Mouse (Mus musculus) fibroblast of lung, adult 2 months (primary cell): ENCODE results near the gene Trim46.
A peak's percentile ranks its signal among the peaks of the same experiment; 100 is the strongest.

Source experiments
- DNase-seq: peaks from one replicate; pipeline ENCODE4 v3.0.0-alpha.2; 2011; ENCODE audit warnings: low read depth

Trim46 gene

GRCm38 (mm10) chr3:89209731-89210130, 36.4 kb downstream of the Trim46 start:
- DNase-seq: no peak

DNA sequence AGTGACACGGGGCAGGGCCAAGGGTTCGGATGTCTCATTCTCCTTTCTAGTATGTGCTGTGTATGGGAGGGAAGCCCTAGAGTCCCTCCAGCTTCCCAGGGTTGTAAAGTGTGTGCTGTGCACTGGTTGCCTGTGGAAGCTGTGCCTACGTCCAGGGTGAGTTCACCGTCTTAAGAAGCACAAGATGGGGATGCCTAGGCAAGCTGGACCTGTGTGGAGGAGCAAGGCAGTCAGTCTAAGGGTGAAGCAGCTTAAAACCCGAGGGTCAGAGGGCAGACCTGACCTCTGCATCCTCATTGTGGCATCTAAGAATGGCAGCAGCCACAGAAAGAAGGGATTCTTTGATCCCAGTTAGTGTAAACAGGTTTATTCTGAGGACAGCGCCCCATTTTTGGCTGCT, 37.4 kb downstream of the Trim46 start:
- DNase-seq: no peak

- DNase-seq: no peak
Observed at GRCm38 (mm10) chr3:89208075-89208657, 37.9 kb downstream of the Trim46 start.

GRCm38 (mm10) chr3:89206695-89207094, 39.4 kb downstream of the Trim46 start:
- no peak for DNase-seq

- DNase-seq: no peak
Observed at GRCm38 (mm10) chr3:89206079-89206478, 40.0 kb downstream of the Trim46 start.

DNA sequence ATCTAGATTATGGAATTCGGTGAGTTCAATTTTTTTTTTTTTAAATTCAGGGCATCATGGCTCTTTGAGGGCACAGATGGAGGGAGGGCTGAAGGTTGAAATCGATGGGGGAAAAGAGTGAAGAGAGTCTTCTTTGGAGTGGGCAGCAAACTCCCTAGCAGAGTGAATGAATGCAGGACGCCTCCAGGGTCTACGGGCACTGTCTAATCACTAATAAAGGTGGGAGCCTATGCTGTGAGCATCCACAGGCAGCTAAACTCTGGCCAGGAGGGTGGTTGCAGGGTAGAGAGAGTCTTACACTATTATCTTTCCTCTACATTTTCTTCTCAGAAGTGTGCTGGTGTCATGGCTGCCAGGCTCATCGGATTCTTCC, 43.0 kb downstream of the Trim46 start:
- no peak for DNase-seq

DNA sequence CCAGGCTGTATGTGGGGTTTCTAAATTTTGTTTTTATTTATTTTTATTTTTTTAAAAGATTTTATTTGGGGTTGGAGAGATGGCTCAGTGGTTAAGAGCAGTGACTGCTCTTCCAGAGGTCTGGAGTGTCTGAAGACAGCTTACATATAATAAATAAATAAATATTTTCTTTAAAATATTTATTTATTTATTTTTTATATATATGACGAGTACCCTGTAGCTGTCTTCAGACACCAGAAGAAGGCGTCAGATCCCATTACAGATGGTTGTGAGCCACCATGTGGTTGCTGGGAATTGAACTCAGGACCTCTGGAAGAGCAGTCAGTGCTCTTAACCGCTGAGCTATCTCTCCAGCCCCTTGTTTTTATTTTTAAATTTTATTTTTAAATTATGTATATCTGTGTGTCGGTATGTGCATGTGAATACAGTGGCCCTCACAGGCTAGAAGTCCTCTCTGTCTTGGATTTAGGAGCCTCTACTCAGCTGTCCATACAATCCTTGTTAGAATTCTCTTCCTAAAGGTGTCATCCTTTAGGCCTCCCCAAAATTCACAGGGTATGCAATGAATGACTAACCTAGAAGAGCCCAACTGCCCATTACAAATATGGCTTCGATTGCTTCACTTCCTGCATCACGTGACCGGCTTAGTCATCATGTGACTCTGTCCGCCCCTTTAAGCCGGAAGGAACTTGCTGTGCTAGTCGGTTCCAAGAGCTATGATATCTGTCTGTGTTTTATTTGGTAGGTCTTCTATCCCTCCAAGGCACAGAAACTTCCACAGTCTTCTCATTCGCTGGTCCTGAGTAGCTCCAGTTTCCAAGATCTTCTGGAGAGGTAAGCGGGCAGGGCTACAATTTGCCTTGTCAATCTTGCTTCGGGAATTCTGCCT, 43.6 kb downstream of the Trim46 start, which contains the start of gene Gba:
Gene Gba, plus strand, starts transcription at position 676 of the 889 bp plus-strand sequence.
- DNase-seq: peak; percentile 90

DNA sequence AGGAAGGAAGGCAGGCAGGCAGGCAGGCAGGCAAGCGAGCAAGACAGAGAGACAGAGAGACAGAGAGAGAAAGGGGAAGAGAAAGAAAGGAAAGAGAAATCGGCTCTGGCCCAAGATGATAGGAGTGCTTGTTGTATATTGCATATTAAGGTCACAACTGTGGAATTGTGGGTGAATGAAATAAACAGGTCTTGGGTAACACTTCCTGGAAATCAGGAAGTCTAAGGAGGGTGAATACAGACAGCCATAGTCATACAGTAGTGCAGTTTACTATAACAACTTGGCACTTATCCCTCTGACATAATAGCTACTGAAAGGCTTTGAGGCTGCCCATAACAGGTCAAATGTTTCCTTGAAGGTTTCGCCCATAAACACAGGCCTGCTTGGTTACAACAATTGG, 46.3 kb downstream of the Trim46 start:
- no peak for DNase-seq

GRCm38 (mm10) chr3:89195979-89196877, 49.9 kb downstream of the Trim46 start:
- peak; percentile 74 for DNase-seq

DNA sequence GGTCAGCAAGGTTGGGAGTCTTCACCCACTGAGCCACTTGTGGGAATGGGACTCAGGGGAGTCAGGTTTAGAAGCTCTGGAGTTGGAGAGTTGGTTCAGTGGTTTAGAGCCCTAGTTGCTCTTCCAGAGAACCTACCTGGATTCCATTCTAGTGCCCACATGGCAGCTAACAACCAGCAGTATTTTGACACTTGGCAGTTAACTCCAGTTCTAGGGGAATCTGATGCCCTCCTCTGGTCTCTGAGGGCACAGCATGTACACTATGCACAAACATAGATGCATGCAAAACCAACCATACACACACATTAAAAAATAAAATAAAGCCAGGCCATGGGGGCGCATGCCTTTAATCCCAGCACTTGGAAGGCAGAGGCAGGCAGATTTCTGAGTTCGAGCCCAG, 52.3 kb downstream of the Trim46 start:
- no peak for DNase-seq

GRCm38 (mm10) chr3:89193351-89193750, 52.8 kb downstream of the Trim46 start:
- no peak for DNase-seq

DNA sequence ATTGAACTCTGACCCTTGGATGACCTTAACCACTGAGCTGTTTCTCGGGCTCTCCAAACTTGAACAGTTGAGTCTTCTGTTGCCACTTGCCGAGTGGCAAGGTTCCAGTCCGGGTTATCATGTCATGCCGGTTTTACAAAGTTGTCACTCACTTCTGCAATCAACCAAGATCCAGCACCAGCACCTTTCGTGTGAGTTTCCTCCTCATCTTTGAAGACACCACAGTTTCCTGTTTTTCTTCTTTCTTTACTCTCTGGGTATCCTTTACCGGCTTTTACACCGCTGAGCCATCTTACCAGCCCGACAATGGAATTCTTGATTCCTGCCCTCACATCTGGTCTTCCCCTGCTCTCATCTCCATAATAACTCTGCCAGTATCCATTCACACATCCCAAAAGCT, 55.7 kb downstream of the Trim46 start:
- no peak for DNase-seq

GRCm38 (mm10) chr3:89188478-89188875, 57.6 kb downstream of the Trim46 start:
- DNase-seq: no peak

DNA sequence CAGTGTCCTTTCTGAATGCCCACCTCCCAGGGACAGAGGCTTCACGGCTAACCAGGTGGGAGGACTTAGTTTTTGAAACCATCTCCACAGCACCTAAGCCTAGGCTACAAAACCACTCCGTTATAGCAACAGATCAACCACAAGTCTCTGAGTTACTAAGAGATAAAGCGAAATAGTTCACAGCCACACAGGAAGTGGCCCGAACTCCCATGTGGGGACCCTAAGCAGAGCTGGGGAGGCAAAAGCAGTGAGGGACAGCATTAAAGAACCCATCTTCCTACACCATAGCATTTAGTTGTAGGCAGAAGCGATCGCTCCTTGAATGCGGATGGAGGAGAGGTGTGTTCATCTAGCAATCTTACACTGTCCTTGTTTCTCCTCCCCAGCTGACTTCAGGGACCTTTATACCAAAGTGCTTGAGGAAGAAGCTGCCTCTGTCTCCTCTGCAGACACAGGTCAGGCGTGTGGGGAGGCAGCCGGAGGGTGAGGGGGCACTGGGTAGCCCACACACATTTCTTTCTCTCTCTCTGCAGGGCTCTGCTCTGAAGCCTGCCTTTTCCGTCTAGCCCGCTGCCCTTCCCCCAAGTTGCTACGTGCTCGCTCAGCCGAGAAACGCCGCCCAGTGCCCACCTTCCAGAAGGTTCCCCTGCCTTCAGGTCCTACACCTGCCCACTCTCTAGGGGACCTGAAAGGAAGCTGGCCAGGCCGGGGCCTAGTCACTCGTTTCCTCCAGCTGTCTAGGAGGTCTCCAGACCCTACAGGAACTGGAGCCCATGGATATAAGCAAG, 58.2 kb downstream of the Trim46 start:
- DNase-seq: no peak

- DNase-seq: no peak
Observed at GRCm38 (mm10) chr3:89187197-89187596, 58.9 kb downstream of the Trim46 start.
